Mouse (Mus musculus) heart, adult 9 months (tissue): Measurements from ENCODE around the gene E4f1.

Source experiments
- DNase-seq, 2 experiments: peaks; one replicate each; pipeline ENCODE4 v3.0.0; 2022; ENCODE audit warnings: low spot score in 2 of 2

Gene E4f1

DNA sequence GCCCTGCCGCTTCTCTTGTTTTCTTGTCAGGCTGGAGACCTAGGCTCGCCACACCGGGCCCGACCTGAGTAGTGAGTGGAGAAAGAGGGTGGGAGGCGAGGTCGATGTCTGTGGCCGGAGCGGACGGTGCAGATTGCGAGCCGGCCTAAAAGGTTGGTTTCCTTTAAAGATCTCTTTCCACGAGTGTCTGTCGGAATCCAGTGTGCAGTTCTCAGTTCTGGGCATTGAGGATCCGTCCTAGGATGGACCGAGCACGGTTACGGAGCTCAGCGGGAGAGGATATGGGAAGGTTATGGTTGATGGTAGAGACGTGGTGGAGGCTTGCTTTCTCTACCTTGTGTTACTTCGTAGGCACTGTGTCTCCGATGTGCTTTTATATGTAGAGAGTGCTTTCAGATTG lies 55.1 kb downstream of the E4f1 start:
- DNase-seq: no peak

DNA sequence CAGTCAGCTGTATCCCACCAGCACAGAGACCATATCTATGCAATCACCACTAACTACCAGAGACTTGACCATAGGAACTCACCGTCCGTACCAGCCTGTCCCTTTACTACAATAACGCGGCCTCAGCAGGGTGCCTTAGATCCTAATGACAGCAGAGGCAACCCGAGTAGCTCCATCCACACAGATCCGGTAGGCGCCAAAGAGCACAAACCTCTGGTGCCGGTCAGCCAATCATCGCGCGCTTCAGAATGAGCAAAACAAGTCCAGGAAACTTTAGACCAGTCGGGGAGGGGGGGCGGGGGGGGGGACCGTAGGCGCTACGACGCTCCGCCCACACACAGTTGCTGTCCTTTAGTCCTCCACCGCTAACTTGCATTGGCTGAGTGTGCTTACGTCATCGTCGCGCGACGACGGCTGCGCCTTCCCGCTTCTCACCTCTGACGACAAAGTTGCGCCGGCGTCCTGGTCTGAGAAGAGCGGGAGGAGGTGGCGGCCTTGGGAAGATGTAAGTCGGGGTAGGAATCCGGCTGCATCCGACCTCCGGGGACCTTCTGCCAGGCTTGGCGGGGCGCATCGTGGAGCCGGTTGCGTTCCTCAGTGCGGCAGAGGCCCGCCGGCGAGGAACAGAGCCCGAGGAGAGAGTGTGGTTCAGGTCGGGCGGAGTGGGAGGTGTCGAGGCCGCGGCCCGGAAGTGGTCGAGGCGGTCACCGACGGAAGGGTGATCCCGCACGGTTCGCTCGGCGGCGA lies 55.7 kb downstream of the E4f1 start, which contains the start of gene Rnps1:
Gene Rnps1, plus strand, starts transcription at position 336 of the 747 bp plus-strand sequence.
- DNase-seq: peak; percentile 91 to 92

DNA sequence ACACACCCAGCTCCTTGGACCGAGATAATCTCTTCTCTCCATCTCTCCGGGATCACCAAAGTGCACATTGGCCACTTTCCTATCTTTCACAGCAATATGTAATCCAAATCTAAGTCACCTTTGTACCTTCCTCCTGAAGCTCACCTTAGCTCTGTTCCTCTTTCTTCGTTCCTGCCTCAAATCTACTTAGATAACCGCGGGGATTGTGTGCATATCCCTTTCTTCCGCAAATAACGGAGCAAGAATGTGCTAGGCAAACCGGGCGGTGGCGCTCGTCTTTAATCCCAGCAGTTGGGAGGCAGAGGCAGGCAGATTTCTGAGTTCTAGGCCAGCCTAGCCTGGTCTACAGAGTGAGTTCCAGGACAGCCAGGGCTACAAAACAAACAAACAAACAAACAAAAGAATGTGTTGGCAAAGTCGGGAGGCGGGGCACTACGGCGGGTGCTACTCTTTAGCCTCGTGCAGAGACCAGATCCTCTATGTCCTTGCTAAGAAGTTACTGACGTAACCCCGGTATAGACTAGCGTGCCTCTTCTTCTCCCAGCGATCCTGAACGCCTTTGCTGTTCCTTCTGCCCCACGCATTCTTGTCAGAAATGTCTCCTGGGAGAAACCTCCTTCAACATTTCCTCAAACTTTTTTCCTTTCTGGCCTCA lies 56.4 kb downstream of the E4f1 start:
- no peak for DNase-seq

DNA sequence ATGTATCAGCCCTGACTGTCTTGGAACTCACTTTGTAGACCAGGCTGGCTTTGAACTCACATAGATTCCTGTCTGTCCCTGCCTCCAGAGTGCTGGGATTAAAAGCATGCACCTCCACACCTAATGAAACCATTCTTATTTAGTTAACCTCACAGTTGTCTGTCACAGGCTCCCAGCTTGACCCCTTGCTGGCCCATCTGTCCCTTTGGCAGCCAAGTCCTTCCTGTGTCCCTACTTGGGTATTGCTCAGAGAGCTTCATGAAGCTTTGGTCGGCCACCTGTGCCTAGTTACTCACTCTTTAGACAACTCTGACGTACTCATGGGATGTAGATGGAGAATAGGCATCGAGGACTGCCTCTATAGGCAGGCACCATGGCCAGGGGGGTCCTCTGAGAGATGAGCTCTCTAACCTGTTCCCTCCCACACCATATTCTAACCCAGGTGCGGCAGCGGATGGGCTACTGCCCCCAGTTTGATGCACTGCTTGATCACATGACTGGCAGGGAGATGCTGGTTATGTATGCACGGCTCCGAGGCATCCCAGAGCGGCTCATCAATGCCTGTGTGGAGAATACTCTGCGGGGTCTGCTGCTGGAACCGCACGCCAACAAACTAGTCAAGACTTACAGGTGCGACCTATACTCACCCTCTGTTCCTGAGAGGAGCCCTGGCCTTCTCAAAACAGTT lies 62.9 kb downstream of the E4f1 start:
- no peak for DNase-seq

DNA sequence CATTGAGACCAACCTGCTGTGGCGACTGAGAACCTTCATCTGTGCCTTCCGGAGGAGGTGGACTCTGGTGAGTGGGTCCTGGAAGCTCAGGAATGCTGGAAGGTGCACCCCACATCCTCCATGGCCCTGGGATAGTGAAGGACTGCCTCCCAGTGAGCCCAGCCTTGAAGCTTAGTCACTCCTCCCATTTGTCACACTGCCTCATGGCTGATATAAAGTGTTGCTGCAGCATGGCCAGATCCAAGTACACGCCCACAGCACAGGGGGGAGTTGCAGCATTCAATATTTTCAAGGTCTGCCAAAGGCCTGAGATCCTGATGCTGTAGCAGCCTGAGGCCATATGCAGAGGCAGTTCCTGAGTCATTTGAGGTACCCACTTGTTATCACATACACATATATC lies 67.7 kb downstream of the E4f1 start:
- DNase-seq: no peak

DNA sequence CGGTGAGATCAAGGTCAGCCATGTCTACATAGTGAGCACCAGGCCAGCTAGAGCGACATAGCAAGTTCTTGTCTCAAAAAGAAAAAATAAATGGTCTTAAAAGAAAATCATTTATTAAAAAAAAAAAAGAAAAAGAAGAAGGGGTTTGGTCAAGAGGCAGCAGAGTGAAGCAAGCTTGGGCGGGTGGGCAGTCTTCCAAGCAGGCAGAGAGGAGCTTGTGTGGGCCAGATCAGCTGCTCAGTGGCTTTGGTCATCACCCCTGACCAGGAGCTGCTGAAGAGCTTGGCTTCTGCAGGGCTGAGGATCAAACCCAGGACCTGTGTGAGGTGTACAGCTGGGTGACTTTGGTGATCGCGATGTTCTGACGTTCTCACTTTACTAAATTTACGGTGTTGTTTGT lies 75.7 kb downstream of the E4f1 start:
- DNase-seq: no peak
